Mouse (Mus musculus) heart, embryonic 15.5 days (tissue): ENCODE measurements around the gene Anks3. TPM values are rescaled to one million over a fixed set of nuclear protein-coding genes. Genes with fewer than 3 reads are reported as not detected.

Experiments used
- ATAC-seq: fragments of 200-750 bp; cut with Nextera tagmentation; replicated peaks from 2 replicates; pipeline ENCODE4 v1.8.0; 2017; ENCODE audit warnings: low read depth, moderate TSS enrichment; ENCODE audit not compliant: insufficient number of reproducible peaks, insufficient read depth, low FRiP score
- H3K27ac ChIP-seq: fragments of 300-500 bp; sonication (generic); 2 replicates; pipeline ENCODE4 v1.5.1; 2015; ENCODE audit warnings: mild to moderate bottlenecking, inconsistent platforms
- H3K27me3 ChIP-seq: fragments of 300-500 bp; sonication (generic); 2 replicates; pipeline ENCODE4 v1.6.1; 2015; ENCODE audit warnings: inconsistent platforms
- H3K36me3 ChIP-seq: fragments of 300-500 bp; sonication (generic); 2 replicates; pipeline ENCODE4 v1.6.1; 2015; ENCODE audit warnings: mild to moderate bottlenecking, inconsistent platforms
- H3K4me1 ChIP-seq: fragments of 300-500 bp; sonication (generic); replicated peaks from 2 replicates; pipeline ENCODE4 v1.6.1; 2015; ENCODE audit warnings: inconsistent platforms
- H3K4me2 ChIP-seq: fragments of 300-500 bp; sonication (generic); 2 replicates; pipeline ENCODE4 v1.6.1; 2015; ENCODE audit warnings: inconsistent platforms, mild to moderate bottlenecking, moderate library complexity
- H3K4me3 ChIP-seq: fragments of 300-500 bp; sonication (generic); 2 replicates; pipeline ENCODE4 v1.5.1; 2015; ENCODE audit warnings: mild to moderate bottlenecking, inconsistent platforms
- H3K9ac ChIP-seq: fragments of 300-500 bp; sonication (generic); 2 replicates; pipeline ENCODE4 v1.6.1; 2015; ENCODE audit warnings: mild to moderate bottlenecking, inconsistent platforms
- H3K9me3 ChIP-seq: fragments of 300-500 bp; sonication (generic); replicated peaks from 2 replicates; pipeline ENCODE4 v1.6.1; 2016; ENCODE audit warnings: inconsistent platforms
- WGBS: fragments of 180-500 bp; shearing (Covaris S2); methylation state at CpG from one replicate; pipeline ENCODE4 v1.1.7; 2015; ENCODE audit warnings: mixed read lengths; 5-methylcytosine and 5-hydroxymethylcytosine counted together
- polyA plus RNA-seq: library from polyadenylated mRNA; unstranded; fragments of >200 nt; fragmentation: Nextera tagmentation; extraction: Ambion mirVana; gene quantifications from 2 replicates; pipeline ENCODE4 v1.2.1, GENCODE M21; 2015

The Anks3 gene
- 29.4 and 41.2 TPM in 2 replicates for polyA plus RNA-seq

DNA sequence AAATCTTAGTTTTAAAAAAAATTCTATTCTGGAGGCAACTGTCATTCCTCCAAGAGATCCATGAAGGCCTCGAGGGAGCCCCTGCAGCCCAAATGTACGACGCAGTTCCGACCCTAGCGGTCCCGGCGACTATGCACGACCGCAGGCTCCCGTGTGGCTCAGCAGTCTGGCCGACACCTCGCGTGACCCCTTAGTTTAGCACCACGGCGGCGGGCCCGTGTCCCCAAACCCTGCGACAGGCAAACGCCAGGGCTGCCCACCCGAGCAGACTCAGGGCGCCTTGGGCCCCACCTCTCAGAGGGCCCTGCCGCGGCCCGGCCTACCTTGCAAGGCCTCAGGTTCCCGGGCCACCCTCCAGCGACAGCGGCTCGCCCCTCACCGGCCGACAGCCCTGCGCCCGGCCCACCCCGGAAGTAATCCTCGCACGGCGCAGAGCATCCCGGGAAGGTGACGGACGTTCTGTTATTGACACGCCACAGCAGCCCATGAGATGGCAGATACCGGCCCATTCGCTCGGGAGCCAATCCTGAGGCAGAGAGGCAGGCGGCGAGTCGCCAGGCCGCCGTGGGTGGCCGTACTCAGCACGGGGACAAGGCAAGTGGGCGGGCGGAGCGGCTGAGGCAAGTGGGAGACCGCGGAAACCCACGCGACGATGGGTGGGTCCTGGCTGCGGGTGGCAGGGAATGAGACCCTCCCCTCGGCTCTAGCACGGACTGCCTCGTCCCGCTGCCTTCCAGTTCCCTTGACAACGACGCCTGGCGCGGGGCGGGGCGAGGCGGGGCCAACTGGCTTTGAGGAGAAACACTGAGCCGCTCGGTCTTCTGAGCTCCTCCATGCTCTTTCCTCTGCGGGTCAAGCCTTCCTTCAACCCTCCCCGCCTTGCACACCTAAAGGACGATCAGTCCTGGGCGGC is at the start of gene Anks3:
Gene Anks3, minus strand, starts transcription at position 409 of the 913 bp plus-strand sequence.
- H3K9me3 ChIP-seq = no peaks in the 10 kb centered on the region
- peaks cover 19% of the 10 kb centered on the region for H3K4me1 ChIP-seq
- WGBS = under 1% methylated on average over 76 of the region's 76 CpGs
- peak; percentile 96 for ATAC-seq
- peak within 1 kb of the TSS; percentile 94 for H3K9ac ChIP-seq
- peak within 1 kb of the TSS; percentile 89 for H3K4me2 ChIP-seq
- no peaks in the 10 kb centered on the region; the same call in 1 of the 2 replicates for H3K36me3 ChIP-seq
- H3K4me3 ChIP-seq = peak within 1 kb of the TSS; percentile 100
- H3K27me3 ChIP-seq = no peaks in the 10 kb centered on the region
- H3K27ac ChIP-seq = peak within 1 kb of the TSS; percentile 86

DNA sequence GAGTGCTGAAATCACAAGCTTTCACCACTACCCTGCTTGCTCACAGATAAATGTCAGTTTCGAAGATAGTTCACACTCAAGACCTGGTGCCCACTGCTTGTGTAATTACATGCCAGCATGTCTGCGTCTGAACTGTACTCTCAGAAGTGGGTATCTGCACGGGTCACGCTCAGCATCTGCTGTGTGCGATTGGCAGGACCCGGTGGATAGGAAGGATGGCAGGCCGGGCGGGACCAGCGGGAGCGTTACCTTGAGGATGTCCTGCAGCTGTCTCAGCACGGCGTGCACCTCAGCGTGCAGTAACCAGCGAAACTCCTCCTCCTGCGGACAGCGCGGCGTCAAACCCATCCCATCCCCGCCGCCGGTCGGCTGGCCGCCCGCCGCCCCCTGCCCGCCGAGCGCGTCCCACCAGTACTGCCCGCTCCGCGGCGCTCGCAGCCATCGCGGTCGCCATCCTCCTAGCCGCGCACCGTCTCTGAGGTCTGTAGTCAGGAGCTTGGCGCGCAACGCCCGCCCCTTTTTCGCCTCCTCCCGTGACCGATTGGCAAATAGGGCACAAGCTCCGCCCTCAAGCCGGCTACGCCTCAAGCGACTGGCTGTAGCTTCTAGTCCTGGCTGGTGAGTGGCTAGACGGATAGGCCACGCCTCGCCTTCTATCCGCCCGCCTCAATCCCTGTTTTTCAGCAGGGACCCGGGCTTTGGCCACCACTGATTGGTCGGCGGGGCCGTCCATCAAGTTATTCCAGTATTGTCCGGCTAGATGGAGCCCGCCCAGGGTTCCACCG is 49.2 kb upstream of the Anks3 start, which contains the start of gene Rogdi:
Gene Rogdi, minus strand, starts transcription at position 500 of the 785 bp plus-strand sequence.
- H3K36me3 ChIP-seq = peaks cover 38% of the 10 kb centered on the region
- H3K27ac ChIP-seq = peak within 1 kb of the TSS; percentile 63
- ATAC-seq = peak; percentile 99

DNA sequence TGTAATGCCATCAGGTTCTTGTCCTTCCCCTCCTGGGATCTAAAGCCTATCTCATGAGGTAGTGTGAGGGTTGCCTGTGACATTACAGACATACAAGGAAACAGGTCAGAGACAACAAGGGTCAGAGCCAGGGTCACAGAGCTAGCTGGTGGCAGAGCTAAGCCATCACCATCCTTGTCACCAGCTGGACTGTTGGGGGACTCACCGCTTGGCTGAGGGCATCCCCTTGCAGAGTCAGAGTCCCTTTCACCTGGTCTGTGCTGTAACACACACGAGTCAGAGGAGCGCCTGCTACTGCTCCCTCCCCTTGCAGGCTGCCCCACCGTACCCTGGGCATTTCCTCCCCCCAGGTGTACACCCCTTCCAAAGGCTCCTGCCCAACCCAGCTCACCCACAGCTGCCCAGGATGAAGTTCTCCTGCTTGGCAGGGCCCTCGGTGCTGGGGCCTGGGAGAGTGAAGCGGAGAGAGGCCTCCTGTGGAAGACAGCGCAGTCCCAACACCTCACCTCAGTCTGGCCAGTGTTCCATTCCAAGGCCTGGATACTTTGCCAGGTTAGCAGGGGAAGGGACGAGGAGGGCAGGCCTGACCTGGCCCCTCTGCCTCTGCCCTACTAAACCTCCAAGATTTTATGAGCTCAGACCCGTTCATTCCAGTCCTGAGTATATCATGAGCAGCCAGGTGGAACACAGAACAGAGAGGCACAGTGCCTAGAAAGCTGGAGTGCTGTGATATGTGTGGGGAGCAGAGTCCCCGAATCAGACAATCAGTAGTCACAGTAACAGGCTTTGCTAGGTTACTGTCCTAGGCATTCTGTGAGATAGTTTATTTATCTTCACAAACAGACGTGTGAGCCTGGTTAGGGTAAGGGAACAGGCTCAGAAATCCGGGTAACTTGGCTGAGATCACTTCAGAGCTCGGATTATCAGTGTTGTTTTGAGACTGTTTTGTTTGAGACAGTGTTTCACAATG is 48.3 kb upstream of the Anks3 start:
- Histone ChIP-seq H3K27ac (peak overlapping the region; percentile 63), H3K4me2 (peak overlapping the region; percentile 94), H3K27me3 (no peaks in the 10 kb centered on the region), H3K4me3 (peak overlapping the region; percentile 86), H3K9me3 (no peaks in the 10 kb centered on the region), H3K9ac (peak overlapping the region; percentile 74), H3K4me1 (peaks cover 11% of the 10 kb centered on the region), H3K36me3 (peaks cover 29% of the 10 kb centered on the region)
- no peak for ATAC-seq
- WGBS = 44% methylated on average over 13 of the region's 13 CpGs

More for the DNA sequence above, 49.2 kb upstream of the Anks3 start, which contains the start of gene Rogdi:
- Histone ChIP-seq H3K9me3 (no peaks in the 10 kb centered on the region), H3K27me3 (no peaks in the 10 kb centered on the region), H3K4me1 (peaks cover 10% of the 10 kb centered on the region), H3K4me3 (peak within 1 kb of the TSS; percentile 86), H3K9ac (peak within 1 kb of the TSS; percentile 74), H3K4me2 (peak within 1 kb of the TSS; percentile 94)
- under 1% methylated on average over 63 of the region's 63 CpGs for WGBS

DNA sequence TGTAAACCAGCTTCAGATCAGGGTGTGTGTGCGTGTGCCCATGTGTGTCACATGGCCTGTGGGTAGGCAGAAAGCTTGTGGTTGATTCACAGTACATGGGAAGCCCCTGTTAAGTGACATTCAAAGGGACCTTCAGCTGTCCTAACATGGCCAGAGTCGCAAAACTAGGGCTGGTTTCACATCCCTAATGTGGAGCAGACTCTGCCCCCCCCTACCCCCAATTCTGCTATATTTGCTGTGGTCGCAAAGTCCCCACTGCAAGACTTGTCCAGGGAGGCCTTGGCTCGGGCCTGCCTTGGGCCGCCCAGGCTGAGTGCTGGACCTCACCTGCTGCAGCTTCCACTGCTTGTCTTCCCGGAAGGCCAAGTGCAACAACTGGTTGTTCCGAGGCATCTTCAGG is 47.3 kb upstream of the Anks3 start:
- H3K27ac ChIP-seq = no peak overlapping the region
- H3K36me3 ChIP-seq = peaks cover 19% of the 10 kb centered on the region
- WGBS = 75% methylated on average over 7 of the region's 7 CpGs
- H3K4me1 ChIP-seq = peaks cover 15% of the 10 kb centered on the region
- ATAC-seq = no peak
- no peak overlapping the region for H3K9ac ChIP-seq
- no peak overlapping the region for H3K4me3 ChIP-seq
- H3K4me2 ChIP-seq = no peak overlapping the region
- no peaks in the 10 kb centered on the region for H3K27me3 ChIP-seq
- H3K9me3 ChIP-seq = no peaks in the 10 kb centered on the region

DNA sequence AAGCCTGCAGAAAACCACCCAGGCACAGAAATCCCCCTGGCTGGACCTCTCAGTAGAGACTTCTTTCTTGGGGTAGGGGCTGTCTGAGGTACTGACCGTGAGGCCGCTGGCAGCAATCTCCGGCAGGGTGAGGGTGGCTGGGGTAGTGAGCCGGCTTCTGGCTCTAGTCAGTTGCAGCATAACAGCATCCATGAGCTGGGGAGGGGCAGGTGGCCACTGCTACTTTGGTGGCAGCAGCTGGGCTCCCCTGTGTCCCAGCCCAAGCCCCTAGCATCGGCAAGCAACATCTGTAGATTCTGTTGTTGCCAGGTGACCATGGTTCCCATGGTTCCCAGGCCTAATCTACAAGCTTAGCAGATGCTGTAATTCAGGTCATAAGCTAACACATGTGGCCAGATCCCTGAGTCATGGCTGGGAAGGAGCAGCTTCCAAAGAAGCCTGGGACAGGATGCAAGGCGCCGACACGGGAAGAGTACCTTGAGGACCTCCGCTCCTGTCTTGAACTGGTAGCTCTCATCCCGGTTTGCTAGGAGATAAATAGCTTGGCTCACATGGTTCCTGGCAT is 46.4 kb upstream of the Anks3 start:
- H3K27me3 ChIP-seq = no peaks in the 10 kb centered on the region
- no peaks in the 10 kb centered on the region for H3K9me3 ChIP-seq
- no peak overlapping the region for H3K4me2 ChIP-seq
- ATAC-seq = no peak
- peaks cover 11% of the 10 kb centered on the region for H3K36me3 ChIP-seq
- no peak overlapping the region for H3K4me3 ChIP-seq
- WGBS = 85% methylated on average over 10 of the region's 10 CpGs
- H3K9ac ChIP-seq = no peak overlapping the region
- peaks cover 15% of the 10 kb centered on the region for H3K4me1 ChIP-seq
- H3K27ac ChIP-seq = no peak overlapping the region

DNA sequence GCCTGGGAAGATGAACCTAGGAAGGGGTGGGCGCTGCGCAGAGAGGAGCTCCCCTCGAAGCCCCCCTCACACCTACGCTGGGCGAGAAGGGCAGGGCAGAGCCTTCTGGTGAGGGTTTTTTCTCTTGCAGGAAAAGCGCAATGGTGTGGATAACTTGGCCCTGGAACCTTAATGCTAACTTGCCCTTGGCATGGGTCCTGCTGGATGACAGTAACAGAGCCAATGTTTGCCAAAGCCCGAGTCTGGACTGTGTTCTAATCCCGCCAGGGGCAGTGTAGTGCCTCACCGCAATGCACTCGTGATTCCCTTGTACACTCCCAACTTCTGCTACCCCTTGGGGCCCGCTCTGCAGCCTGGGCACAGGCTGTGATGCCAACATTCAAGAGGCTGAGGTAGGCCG is 44.1 kb upstream of the Anks3 start:
- Histone ChIP-seq H3K36me3 (no peaks in the 10 kb centered on the region; the same call in 1 of the 2 replicates), H3K4me1 (peaks cover 15% of the 10 kb centered on the region), H3K4me3 (no peak overlapping the region), H3K9me3 (no peaks in the 10 kb centered on the region), H3K27ac (no peak overlapping the region), H3K9ac (no peak overlapping the region), H3K4me2 (no peak overlapping the region), H3K27me3 (no peaks in the 10 kb centered on the region)
- ATAC-seq = no peak
- 78% methylated on average over 12 of the region's 12 CpGs for WGBS

DNA sequence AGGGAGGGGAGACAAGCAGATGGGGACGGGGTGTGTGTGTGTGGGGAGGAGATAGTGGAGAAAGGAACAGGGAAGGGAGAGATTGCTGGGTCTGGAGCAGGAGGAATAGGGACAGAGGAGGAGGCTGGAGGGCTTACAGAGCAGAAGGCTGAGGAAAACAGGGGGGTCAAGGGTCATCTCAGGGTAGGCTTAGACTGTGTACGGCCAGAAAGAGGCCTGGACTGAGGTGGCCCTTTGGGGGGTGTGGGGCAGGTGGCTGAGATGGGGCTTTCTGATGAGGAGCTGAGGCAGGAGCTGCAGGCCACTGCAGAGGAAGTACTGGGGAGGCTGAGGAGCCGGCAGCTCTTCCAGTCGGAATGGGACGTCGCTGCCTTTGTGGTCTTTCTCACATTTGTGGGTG is 43.5 kb upstream of the Anks3 start:
- no peak overlapping the region for H3K9ac ChIP-seq
- H3K4me3 ChIP-seq = no peak overlapping the region
- 0 out of 2 replicates have a peak, but pooled peaks have one; percentile 28 for ATAC-seq
- H3K27ac ChIP-seq = no peak overlapping the region
- peak overlapping the region; percentile 18; the same call in 1 of the 2 replicates for H3K4me2 ChIP-seq
- no peaks in the 10 kb centered on the region for H3K27me3 ChIP-seq
- WGBS = 59% methylated on average over 6 of the region's 6 CpGs
- H3K4me1 ChIP-seq = peaks cover 10% of the 10 kb centered on the region
- no peaks in the 10 kb centered on the region; the same call in 1 of the 2 replicates for H3K36me3 ChIP-seq
- H3K9me3 ChIP-seq = no peaks in the 10 kb centered on the region

DNA sequence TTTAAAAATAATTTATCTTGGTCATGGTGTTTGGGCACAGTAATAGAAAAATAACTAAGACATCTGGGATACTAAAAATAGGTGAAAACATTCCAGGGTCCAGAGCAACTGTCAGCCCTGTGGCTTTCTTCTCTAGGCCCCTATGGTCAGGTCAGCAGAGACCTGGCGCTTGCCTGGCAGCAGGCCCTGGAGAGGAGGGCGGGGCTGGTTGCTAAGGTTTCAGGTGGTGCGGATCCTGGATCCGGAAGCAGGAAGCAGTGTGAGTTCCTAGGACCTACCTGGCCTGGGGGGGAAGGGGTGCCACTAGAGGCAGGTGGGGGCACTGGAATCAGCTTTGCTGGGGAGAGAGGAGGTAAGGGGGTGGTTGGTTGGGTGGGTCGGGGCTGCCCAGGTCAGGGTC is 43.1 kb upstream of the Anks3 start, which contains the start of gene Smim22:
Gene Smim22, plus strand, starts transcription at position 222 of the 400 bp plus-strand sequence.
- no peaks in the 10 kb centered on the region; the same call in 1 of the 2 replicates for H3K36me3 ChIP-seq
- H3K9me3 ChIP-seq = no peaks in the 10 kb centered on the region
- no peaks in the 10 kb centered on the region for H3K27me3 ChIP-seq
- no peak within 1 kb of the TSS for H3K4me3 ChIP-seq
- H3K4me1 ChIP-seq = peaks cover 6% of the 10 kb centered on the region
- 42% methylated on average over 5 of the region's 5 CpGs for WGBS
- no peak for ATAC-seq
- H3K9ac ChIP-seq = no peak within 1 kb of the TSS
- peak within 1 kb of the TSS; percentile 18; the same call in 1 of the 2 replicates for H3K4me2 ChIP-seq
- H3K27ac ChIP-seq = no peak within 1 kb of the TSS

DNA sequence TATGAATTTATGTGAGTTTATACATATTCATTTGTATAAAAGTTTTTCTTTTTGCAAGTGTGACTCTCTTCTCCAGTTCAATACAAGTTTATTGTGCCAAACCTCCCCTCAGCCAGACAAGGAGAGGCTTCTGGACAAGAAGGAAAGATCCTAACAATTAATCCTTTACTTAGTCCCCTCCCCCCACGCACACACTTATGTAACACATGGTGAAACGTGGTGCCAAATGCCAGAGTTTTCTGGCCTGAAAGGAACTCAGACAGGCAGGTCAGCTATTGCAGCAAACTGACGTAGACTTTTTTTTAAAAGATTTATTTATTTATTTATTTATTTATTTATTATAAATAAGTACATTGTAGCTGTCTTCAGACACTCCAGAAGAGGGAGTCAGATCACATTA is 36.6 kb upstream of the Anks3 start:
- Histone ChIP-seq H3K9me3 (no peaks in the 10 kb centered on the region), H3K9ac (no peak overlapping the region), H3K4me1 (peaks cover 8% of the 10 kb centered on the region), H3K4me2 (no peak overlapping the region), H3K4me3 (no peak overlapping the region), H3K27me3 (no peaks in the 10 kb centered on the region), H3K36me3 (no peaks in the 10 kb centered on the region), H3K27ac (no peak overlapping the region)
- no peak for ATAC-seq
- WGBS = 72% methylated on average over 3 of the region's 3 CpGs

DNA sequence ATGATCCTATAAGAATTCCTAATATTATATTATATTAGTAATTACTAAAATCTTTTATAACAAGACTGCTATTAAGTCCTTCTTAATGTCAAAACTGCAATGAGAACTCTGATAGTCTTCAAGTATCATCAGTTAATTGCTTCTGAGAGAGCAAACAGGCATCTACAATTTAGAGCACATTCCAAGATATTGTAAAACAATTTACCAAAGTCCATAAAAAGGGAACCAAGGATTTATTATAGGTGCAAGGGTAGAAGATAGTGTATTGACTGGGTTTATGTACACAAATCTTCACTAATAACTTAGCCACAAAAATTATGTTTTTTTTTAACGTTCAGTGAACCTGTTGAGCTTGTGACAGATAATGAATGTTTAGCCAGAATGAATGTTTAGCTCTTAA is 35.0 kb upstream of the Anks3 start:
- Histone ChIP-seq H3K4me2 (no peak overlapping the region), H3K9me3 (no peaks in the 10 kb centered on the region), H3K27ac (no peak overlapping the region), H3K4me1 (peaks cover 8% of the 10 kb centered on the region), H3K9ac (no peak overlapping the region), H3K36me3 (no peaks in the 10 kb centered on the region), H3K4me3 (no peak overlapping the region), H3K27me3 (no peaks in the 10 kb centered on the region)
- 63% methylated on average over 1 of the region's 1 CpGs for WGBS
- ATAC-seq = no peak
